Mouse (Mus musculus) G1E (cell line): ENCODE results near the gene Nfe2l1. TPM values are rescaled to one million over a fixed set of nuclear protein-coding genes. Genes with fewer than 3 reads are reported as not detected.

ENCODE experiments used
- ATAC-seq: 2 replicates; pipeline ENCODE4 v1.8.0; 2016; ENCODE audit warnings: mild to moderate bottlenecking; ENCODE audit not compliant: insufficient number of reproducible peaks, poor library complexity, low FRiP score, severe bottlenecking; ENCODE audit errors: extremely low read depth
- DNase-seq: peaks from one replicate; pipeline ENCODE4 v3.0.0; 2012; ENCODE audit warnings: low spot score
- H3K27me3 ChIP-seq: 2 replicates; pipeline ENCODE4 v1.6.1; 2012; ENCODE audit warnings: mild to moderate bottlenecking, low read length, inconsistent platforms; ENCODE audit not compliant: insufficient read depth
- H3K36me3 ChIP-seq: replicated peaks from 2 replicates; pipeline ENCODE3; 2012; ENCODE audit warnings: mild to moderate bottlenecking, inconsistent platforms
- H3K4me1 ChIP-seq: 2 replicates; pipeline ENCODE4 v1.6.1; 2012; ENCODE audit warnings: low read depth, low read length, inconsistent platforms, mixed read lengths; ENCODE audit not compliant: insufficient read depth
- H3K4me3 ChIP-seq: 2 replicates; pipeline ENCODE4 v1.5.1; 2012; ENCODE audit warnings: low read depth, mild to moderate bottlenecking, inconsistent platforms, low read length, moderate library complexity, mixed read lengths
- H3K9me3 ChIP-seq: replicated peaks from 2 replicates; pipeline ENCODE4 v1.6.1; 2012; ENCODE audit warnings: inconsistent platforms
- CTCF ChIP-seq: IDR thresholded peaks from 2 replicates; pipeline ENCODE4 v1.5.1; 2012; ENCODE audit warnings: low read depth, low read length, inconsistent platforms, mixed read lengths
- GATA1 ChIP-seq: IDR thresholded peaks from 2 replicates; pipeline ENCODE4 v1.6.1; 2012; ENCODE audit warnings: borderline replicate concordance, low read length, inconsistent platforms, mixed read lengths
- GATA2 ChIP-seq: IDR thresholded peaks from 2 replicates; pipeline ENCODE4 v1.6.1; 2012; ENCODE audit warnings: low read depth, low read length, inconsistent platforms, borderline replicate concordance
- POLR2AphosphoS5 ChIP-seq: IDR thresholded peaks from 2 replicates; pipeline ENCODE4 v1.6.1; 2012; ENCODE audit warnings: low read depth, low read length, inconsistent platforms; ENCODE audit not compliant: insufficient replicate concordance
- TAL1 ChIP-seq: conservative IDR thresholded peaks from 2 replicates; pipeline ENCODE4 v1.6.1; 2012; ENCODE audit warnings: low read depth, low read length, inconsistent platforms, mixed read lengths
- polyA plus RNA-seq: library from polyadenylated mRNA; stranded (reverse); fragments of >175 nt; gene quantifications from 2 replicates; pipeline ENCODE4 v1.2.3, GENCODE M21; 2012
- total RNA-seq, 2 experiments: library from RNA; stranded (forward) in 1 of 2; stranded (reverse) in 1 of 2; fragments of 200-1000 nt in 1 of 2; fragments of >200 nt in 1 of 2; fragmentation: Nextera tagmentation in 1 of 2; gene quantifications; 2 replicates each; pipeline ENCODE4 v1.2.3; 2014 to 2017

The Nfe2l1 gene
- total and polyA plus RNA-seq, 3 experiments, result 24.0 to 70.5 (median 35.9) TPM

DNA sequence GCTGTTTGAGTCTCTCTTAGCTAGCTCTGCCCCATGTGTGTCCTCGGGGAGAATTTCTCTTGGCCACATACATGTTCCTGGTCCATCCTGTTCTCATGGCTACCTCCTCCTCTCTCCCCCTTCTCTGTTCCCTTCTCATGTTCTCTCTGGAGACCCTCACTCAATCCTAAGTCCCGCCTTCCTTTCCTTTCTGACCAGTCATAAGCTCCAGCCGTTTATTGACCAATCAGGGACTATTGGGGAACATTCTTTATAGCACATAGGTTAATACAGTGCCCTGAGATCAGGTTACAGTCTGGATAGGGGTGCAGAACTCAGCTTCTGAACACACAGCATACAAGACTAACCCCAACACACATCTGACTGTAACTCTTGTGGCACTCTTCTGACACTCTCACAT lies 17.5 kb upstream of the Nfe2l1 start:
- peaks cover 10% of the 10 kb centered on the region for H3K4me1 ChIP-seq
- ATAC-seq, result no peak
- peaks cover 47% of the 10 kb centered on the region for H3K27me3 ChIP-seq
- no peak overlapping the region for H3K4me3 ChIP-seq
- H3K9me3 ChIP-seq, result no peaks in the 10 kb centered on the region
- TF ChIP-seq GATA2 (no peak), CTCF (no peak), POLR2AphosphoS5 (no peak), GATA1 (no peak)
- no peaks in the 10 kb centered on the region for H3K36me3 ChIP-seq
- no peak for DNase-seq

GRCm38 (mm10) chr11:96843627-96844026 lies 13.9 kb upstream of the Nfe2l1 start:
- DNase-seq (no peak), ATAC-seq (no peak)
- Histone ChIP-seq H3K36me3 (no peaks in the 10 kb centered on the region), H3K4me3 (no peak overlapping the region), H3K9me3 (no peaks in the 10 kb centered on the region), H3K4me1 (no peaks in the 10 kb centered on the region), H3K27me3 (peaks cover 44% of the 10 kb centered on the region)
- TF ChIP-seq GATA1, result no peak
- TF ChIP-seq POLR2AphosphoS5, result no peak
- no peak for TF ChIP-seq GATA2
- no peak for TF ChIP-seq TAL1
- TF ChIP-seq CTCF, result no peak

DNA sequence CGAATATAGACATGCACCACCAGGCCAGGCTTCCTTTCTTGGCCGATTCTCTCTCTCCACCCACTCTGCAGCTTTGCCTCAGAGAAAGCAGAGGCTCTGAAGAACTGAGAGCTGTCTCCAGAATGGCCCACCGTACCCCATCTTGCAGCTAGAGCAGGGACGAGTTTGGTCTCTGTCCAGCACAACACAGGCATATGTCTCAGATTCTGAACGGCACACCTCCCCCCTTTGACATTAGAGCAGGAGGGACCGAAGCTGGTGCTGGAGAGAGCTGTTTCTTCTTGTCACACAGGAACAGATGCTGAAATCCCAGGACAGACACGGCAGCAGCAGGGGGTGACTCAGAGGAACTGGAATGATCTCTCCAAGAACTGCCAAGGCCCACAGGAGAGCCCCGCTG lies 10.5 kb upstream of the Nfe2l1 start:
- DNase-seq (no peak), ATAC-seq (no peak)
- Histone ChIP-seq H3K27me3 (peaks cover 43% of the 10 kb centered on the region), H3K4me1 (peaks cover 3% of the 10 kb centered on the region; the same call in 1 of the 2 replicates), H3K36me3 (no peaks in the 10 kb centered on the region), H3K9me3 (no peaks in the 10 kb centered on the region), H3K4me3 (no peak overlapping the region)
- no peak for TF ChIP-seq TAL1
- no peak for TF ChIP-seq GATA1
- TF ChIP-seq POLR2AphosphoS5, result no peak
- TF ChIP-seq GATA2, result no peak
- no peak for TF ChIP-seq CTCF

DNA sequence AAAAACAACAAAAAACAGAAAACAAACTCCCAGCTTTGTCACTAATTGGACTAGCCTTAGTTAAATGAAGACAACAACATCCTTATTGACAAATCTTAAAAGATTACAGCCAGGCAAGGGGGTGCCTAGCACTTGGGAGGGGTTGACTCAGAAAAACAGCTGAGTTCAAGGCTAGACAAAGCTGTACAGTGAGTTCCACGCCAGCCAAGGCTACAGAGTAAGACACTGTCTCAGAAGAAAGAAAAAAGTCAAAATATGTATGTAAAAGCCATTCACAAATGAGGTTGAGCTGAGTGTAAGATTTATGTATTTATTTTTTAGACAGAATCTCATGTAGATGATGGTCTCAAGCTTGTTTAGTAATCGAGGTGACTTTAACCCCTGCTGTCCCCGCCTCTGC lies 10.1 kb upstream of the Nfe2l1 start:
- no peak overlapping the region for H3K4me3 ChIP-seq
- DNase-seq, result no peak
- ATAC-seq, result no peak
- peaks cover 3% of the 10 kb centered on the region; the same call in 1 of the 2 replicates for H3K4me1 ChIP-seq
- no peaks in the 10 kb centered on the region for H3K9me3 ChIP-seq
- no peak for TF ChIP-seq CTCF
- TF ChIP-seq TAL1, result no peak
- TF ChIP-seq GATA1, result no peak
- TF ChIP-seq POLR2AphosphoS5, result no peak
- no peak for TF ChIP-seq GATA2
- peaks cover 43% of the 10 kb centered on the region for H3K27me3 ChIP-seq
- no peaks in the 10 kb centered on the region for H3K36me3 ChIP-seq

GRCm38 (mm10) chr11:96839428-96839827 lies 9.7 kb upstream of the Nfe2l1 start:
- DNase-seq (no peak), ATAC-seq (no peak)
- Histone ChIP-seq H3K27me3 (peaks cover 43% of the 10 kb centered on the region), H3K36me3 (no peaks in the 10 kb centered on the region), H3K4me1 (peaks cover 3% of the 10 kb centered on the region; the same call in 1 of the 2 replicates), H3K9me3 (no peaks in the 10 kb centered on the region), H3K4me3 (no peak overlapping the region)
- TF ChIP-seq POLR2AphosphoS5 (no peak), GATA2 (no peak), TAL1 (no peak), CTCF (no peak), GATA1 (no peak)

DNA sequence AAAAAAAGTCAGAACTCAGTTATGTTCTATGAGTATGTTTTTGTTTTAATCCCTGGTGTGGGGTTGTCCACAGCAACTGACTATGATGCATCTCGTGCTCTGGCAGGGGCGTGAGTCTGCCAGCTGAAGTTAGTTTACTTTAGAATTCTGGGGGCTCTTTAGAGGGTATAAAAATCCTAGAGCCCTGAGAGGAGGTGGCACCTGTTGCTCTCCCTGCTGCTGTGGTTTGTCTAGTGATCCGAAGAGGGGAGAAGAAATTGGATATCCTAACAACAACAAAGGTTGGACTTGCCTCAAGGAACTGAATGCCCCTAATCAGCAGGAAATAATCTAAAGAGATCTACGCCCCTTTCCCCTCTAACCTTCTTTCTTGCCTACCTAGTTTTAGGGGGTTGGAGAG lies 8.6 kb upstream of the Nfe2l1 start:
- ATAC-seq (no peak), DNase-seq (no peak)
- Histone ChIP-seq H3K36me3 (no peaks in the 10 kb centered on the region), H3K4me1 (peaks cover 3% of the 10 kb centered on the region; the same call in 1 of the 2 replicates), H3K27me3 (peaks cover 48% of the 10 kb centered on the region), H3K9me3 (no peaks in the 10 kb centered on the region), H3K4me3 (no peak overlapping the region)
- TF ChIP-seq TAL1 (no peak), CTCF (no peak), GATA2 (no peak), GATA1 (no peak), POLR2AphosphoS5 (no peak)

DNA sequence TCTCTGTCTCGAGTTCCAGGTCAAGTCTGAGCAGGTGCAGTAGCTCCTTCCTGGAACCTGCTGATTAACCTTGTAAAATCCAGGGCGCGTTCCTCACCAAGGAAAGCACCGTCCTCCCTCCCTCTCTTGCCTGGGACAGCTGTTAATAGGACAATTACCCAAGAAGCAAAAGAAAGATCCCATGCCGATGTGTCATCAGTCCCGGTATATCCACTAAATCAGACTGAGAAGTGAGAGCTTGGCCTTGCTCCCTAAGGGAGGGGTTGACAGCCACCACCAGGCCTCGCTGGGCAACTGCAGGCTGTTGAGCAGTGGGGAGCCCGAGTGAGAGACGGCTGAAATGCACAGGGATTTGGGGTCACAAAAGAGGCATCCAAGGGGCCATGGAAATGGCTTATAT lies 7.5 kb upstream of the Nfe2l1 start:
- Histone ChIP-seq H3K4me3 (no peak overlapping the region), H3K4me1 (peaks cover 3% of the 10 kb centered on the region; the same call in 1 of the 2 replicates), H3K27me3 (peaks cover 43% of the 10 kb centered on the region), H3K9me3 (no peaks in the 10 kb centered on the region), H3K36me3 (no peaks in the 10 kb centered on the region)
- DNase-seq (no peak), ATAC-seq (no peak)
- no peak for TF ChIP-seq CTCF
- no peak for TF ChIP-seq GATA2
- TF ChIP-seq POLR2AphosphoS5, result no peak
- TF ChIP-seq TAL1, result no peak
- TF ChIP-seq GATA1, result no peak
